Mouse (Mus musculus) frontal cortex, adult 2 months (tissue): ENCODE measurements around the gene Adprhl1. TPM values are rescaled to one million over a fixed set of nuclear protein-coding genes. Genes with fewer than 3 reads are reported as not detected.

Experiments used
- DNase-seq, 2 experiments: peaks; one replicate each; pipeline ENCODE4 v3.0.0; 2022; ENCODE audit warnings: low spot score in 1 of 2; ENCODE audit errors: extremely low spot score in 1 of 2
- polyA plus RNA-seq: library from polyadenylated mRNA; depleted of rRNA; stranded (reverse); fragments of >200 nt; gene quantifications from 2 replicates; pipeline ENCODE4 v1.2.3, GENCODE M21; 2012

The Adprhl1 gene
- polyA plus RNA-seq, 1 experiment = 0.30 TPM

DNA sequence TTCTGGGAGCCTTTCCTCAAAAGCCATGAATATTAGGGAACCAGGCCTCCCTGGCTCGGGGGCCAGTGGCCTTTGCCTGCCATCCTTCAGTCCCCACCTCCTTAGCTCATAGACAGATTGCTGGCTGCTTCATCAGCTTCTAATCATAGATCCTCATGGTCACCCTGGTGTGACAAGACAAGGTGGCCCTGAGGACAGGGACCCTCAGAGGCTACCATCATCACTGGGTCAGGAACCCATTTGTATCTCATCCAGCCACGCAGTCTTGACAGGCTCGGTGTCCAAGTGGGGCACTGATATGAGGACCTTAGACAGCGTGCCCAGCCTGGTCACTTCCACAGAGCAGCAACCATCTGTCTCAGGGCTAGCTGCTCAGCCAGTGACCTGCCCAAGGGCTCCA lies 23.5 kb downstream of the Adprhl1 start:
- DNase-seq = no peak

GRCm38 (mm10) chr8:13229802-13230201 lies 24.2 kb downstream of the Adprhl1 start:
- no peak for DNase-seq

GRCm38 (mm10) chr8:13228923-13229610 lies 24.9 kb downstream of the Adprhl1 start:
- DNase-seq = no peak

DNA sequence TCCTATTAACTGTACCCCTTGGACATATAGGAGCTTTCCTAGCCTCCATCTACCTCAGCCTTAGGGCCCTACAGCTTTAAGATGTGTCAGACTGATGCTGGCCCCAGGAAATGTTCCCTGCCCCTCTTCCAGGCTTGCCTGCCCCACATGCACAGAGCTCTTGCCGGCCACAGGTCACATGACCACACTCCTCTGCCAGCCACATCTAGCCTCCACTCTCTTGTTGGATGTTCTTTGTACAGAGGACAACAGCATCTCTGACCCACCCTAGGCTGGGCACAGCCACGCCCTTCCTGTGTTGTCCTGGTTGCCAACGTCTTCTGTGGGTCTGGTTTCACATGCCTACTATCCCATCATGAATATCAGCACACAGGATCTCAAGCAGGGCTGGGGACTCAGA lies 26.8 kb downstream of the Adprhl1 start:
- no peak for DNase-seq

- peak in 1 of 2 experiments; percentile 42 for DNase-seq
Observed at GRCm38 (mm10) chr8:13226288-13226687, 27.7 kb downstream of the Adprhl1 start.

DNA sequence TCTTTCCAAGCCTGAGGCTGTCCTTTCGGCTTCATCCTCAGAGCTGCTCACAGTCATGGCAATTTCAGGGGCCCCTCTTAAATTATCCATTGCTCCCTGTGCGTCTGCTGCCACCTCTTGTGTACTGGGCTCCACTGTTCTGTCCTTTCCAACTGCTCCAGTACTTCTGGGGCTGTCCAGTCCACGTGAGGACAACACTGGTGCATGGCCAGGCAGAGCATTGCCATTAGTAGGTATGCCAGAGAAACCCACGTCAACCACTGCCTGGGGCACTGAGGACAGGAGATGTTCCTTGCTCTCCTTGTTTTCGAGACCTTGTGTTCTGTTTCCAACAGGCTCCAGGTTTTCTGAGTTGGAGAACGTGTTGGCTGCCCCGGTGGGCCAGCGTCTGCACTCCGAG lies 29.5 kb downstream of the Adprhl1 start:
- no peak for DNase-seq

DNA sequence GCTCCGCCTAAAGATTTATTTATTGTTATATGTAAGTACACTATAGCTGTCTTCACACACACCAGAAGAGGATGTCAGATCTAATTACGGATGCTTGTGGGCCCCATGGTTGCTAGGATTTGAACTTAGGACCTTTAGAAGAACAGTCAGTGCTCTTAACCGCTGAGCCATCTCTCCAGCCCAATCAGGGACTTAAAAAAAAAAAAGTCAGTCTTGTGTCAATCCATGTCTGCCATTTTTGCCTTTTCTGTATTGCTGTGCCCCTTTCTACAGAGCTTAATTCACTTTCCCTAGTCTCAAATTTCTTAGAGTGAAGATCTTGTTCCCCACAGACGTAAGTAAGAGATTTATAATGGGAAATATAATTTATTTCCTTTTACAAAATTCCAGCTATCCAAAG lies 35.5 kb downstream of the Adprhl1 start:
- no peak for DNase-seq

- no peak for DNase-seq
Observed at GRCm38 (mm10) chr8:13217986-13218385, 36.0 kb downstream of the Adprhl1 start.

GRCm38 (mm10) chr8:13217093-13217492 lies 36.9 kb downstream of the Adprhl1 start:
- DNase-seq = no peak

- DNase-seq = no peak
Observed at GRCm38 (mm10) chr8:13216386-13216785, 37.6 kb downstream of the Adprhl1 start.

GRCm38 (mm10) chr8:13213479-13214268 lies 40.3 kb downstream of the Adprhl1 start:
- DNase-seq = peak; percentile 70 to 94

DNA sequence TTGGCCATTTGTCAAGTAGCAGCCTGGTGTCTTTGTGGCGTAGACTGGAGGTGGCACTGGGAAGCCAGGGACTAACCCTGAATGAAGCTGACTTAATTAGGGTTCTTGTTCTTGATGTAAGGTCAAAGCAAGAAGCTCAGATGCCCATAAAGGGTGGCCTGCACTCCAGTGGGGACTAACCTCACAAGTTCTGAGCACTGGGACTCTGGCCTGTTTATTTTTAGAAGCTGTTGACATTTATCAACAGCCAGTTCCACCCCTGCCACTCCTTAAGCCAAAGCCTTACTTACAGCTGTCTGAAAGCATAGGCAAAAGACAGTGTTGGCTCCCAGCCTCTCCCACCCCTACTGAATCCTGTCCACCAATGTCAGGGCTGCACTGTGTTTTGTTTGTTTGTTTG lies 44.2 kb downstream of the Adprhl1 start:
- DNase-seq = no peak

DNA sequence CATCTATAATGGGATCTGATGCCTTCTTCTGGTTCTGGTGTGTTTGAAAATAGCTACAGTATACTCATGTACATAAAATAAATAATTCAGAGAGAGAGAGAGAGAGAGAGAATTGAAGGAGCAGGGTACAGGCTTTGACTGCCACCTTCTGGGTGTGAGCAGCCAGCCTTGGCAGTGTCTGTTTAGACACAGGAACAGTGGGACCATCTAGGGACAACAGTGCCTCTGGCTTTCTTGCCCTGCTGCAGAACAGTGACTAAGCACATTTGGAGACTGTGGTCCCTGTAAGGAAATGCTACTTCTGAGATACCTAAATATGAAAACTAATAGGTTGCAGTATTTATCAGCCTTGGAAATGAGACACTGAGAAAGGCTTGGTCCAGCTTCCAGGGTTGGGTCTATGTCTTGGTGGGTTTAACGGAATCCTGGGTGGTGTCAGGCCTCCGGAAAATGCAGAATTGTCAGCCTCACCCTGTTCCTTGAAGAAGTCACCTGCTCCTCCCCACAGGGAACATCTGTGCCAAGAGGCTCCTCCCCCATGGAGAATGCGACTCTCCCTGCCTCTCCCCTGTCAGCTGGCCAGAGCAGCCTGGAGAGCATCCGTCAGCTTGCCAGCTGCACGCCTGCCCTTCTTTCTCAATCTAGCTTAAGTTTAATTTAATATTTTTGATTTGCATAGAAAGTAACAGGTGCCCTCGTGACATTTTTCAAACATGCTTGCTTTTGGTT lies 45.2 kb downstream of the Adprhl1 start:
- no peak for DNase-seq

DNA sequence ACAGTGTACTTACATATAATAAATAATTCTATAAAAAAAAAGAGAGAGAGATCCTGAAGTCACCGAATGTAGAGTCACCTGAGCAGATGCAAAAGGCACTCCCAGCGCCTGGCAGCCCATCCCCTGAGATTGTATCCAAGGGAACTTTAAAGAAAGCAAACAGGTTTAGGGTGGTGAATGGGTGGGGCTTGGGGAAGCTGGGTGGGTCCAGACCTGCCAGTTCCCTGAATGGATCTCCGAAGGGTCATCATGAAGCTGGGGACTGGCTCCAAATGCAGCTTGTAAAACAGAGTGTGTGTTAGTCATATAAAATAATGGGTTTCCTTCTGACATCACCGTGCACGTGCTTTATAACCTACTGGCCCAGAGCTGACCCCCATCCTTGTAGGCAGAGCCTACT lies 47.7 kb downstream of the Adprhl1 start:
- DNase-seq = no peak

GRCm38 (mm10) chr8:13205311-13205710 lies 48.7 kb downstream of the Adprhl1 start:
- no peak for DNase-seq

GRCm38 (mm10) chr8:13204371-13205140 lies 49.4 kb downstream of the Adprhl1 start:
- no peak for DNase-seq

- DNase-seq = no peak
Observed at GRCm38 (mm10) chr8:13203472-13203871, 50.5 kb downstream of the Adprhl1 start.

GRCm38 (mm10) chr8:13202806-13203205 lies 51.2 kb downstream of the Adprhl1 start:
- DNase-seq = no peak

GRCm38 (mm10) chr8:13202041-13202440 lies 51.9 kb downstream of the Adprhl1 start:
- no peak for DNase-seq

DNA sequence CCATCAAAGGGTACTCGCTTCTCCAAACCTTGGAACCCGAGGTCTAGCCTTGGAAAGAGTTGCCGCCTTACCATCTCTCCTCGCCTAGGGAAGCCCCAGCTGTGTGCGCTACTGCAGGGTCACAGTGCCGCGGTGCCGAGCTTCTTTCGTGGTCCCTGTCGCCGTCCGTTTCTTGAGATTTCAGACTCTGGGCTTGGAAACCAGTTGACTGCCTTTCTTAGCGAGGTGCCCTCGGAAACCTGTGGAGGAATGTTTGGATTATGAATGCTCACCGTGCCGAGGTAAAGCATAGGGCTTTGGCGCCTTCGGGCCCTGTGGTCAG lies 53.0 kb downstream of the Adprhl1 start:
- no peak for DNase-seq
